Mouse (Mus musculus): ENCODE data around the gene Nip7. TPM values are rescaled to one million over a fixed set of nuclear protein-coding genes. Genes with fewer than 3 reads are reported as not detected.
A peak's percentile ranks its signal among the peaks of the same experiment; 100 is the strongest.

Nip7 gene
- polyA plus RNA-seq, 1 experiment from 2014 or later = 70.2 TPM

DNA sequence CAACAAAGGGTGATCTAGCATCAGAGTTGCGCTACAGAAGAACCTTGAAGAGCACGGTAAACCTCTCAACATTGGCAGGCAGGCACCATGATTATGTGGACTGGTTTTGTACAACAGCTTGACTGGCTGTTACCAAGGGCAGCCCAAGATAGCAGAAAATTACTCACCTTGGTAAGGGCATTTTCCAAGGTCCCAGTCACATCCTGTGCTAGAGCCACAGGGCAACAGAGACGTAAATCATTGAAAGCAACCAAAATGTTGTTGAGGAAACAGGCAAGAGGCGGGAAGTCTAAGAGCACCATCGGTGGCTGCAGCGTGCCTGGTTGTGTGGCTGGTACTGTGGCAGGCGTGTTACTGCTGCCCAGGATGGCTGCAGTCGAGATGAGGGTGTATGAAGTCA lies 4.6 kb upstream of the Nip7 start:
- ATAC-seq (ENCODE audit: low FRiP score) = no peak
- H3K4me3 ChIP-seq (replicated peaks; ENCODE audit: low read length) = no peak overlapping the region
- no peak overlapping the region for H3K9ac ChIP-seq
- WGBS = 99% methylated on average over 8 of the region's 8 CpGs
- no peaks in the 10 kb centered on the region for H3K27me3 ChIP-seq (ENCODE audit: control insufficient read depth, insufficient read depth, low read length)
- H3K36me3 ChIP-seq (replicated peaks; ENCODE audit: control insufficient read depth, insufficient read depth) = peaks cover 57% of the 10 kb centered on the region
- no peak overlapping the region for H3K4me2 ChIP-seq (replicated peaks)
- DNase-seq (ENCODE audit: low spot score) = no peak
- no peak overlapping the region for H3K27ac ChIP-seq
- H3K4me1 ChIP-seq (replicated peaks; ENCODE audit: control insufficient read depth, insufficient read depth, low read length) = peaks cover 25% of the 10 kb centered on the region; the same call in 1 of the 2 replicates
- no peaks in the 10 kb centered on the region for H3K9me3 ChIP-seq (ENCODE audit: control insufficient read depth, low read length)

DNA sequence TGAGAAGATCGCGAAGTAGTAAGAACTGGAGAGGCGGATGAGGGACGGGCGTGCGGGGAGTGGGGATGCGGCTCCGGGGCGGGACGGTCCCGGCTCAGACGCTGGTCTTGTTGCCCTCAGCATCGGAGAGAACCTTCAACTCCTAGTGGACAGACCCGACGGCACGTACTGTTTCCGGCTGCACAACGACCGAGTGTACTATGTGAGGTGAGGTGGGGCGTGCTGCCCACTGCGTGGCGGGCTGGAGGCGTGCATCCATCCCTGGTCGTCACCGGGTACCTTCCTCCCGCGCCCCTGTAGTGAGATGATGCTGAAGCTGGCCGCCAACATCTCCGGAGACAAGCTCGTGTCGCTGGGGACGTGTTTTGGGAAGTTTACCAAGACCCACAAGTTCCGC lies 294 bp downstream of the Nip7 start:
- peak overlapping the region; percentile 81 for H3K4me3 ChIP-seq (replicated peaks; ENCODE audit: low read length)
- peaks cover 50% of the 10 kb centered on the region for H3K36me3 ChIP-seq (replicated peaks; ENCODE audit: control insufficient read depth, insufficient read depth)
- peaks cover 16% of the 10 kb centered on the region for H3K4me1 ChIP-seq (replicated peaks; ENCODE audit: control insufficient read depth, insufficient read depth, low read length)
- peak overlapping the region; percentile 96 for H3K4me2 ChIP-seq (replicated peaks)
- WGBS = under 1% methylated on average over 33 of the region's 33 CpGs
- no peak overlapping the region; the same call in 1 of the 2 replicates for H3K27ac ChIP-seq
- no peak for DNase-seq (ENCODE audit: low spot score)
- no peaks in the 10 kb centered on the region for H3K9me3 ChIP-seq (ENCODE audit: control insufficient read depth, low read length)
- H3K9ac ChIP-seq = peak overlapping the region; percentile 89
- H3K27me3 ChIP-seq (ENCODE audit: control insufficient read depth, insufficient read depth, low read length) = no peaks in the 10 kb centered on the region
- ATAC-seq (ENCODE audit: low FRiP score) = peak; percentile 74

DNA sequence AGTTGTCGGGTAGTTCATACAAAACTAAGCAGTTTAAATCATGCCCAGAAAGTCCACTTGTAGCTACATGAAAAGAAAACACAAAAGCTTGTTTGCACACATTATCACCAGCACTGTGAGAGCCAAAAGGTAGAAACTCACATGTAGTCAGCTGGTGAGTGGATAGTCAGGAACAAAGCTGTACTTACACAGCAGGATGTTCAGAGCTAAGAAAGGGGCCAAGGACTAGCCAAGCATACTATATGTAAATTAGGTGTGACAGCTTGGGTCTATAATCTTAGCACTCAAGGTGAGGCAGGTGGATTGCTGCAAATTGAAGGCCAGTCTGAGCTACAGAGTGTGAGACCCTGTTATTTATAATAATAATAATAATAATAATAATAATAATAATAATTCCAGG lies 5.9 kb downstream of the Nip7 start:
- Histone ChIP-seq H3K9me3 (ENCODE audit: control insufficient read depth, low read length) (no peaks in the 10 kb centered on the region), H3K4me1 (replicated peaks; ENCODE audit: control insufficient read depth, insufficient read depth, low read length) (peaks cover 3% of the 10 kb centered on the region; the same call in 1 of the 2 replicates), H3K4me2 (replicated peaks) (no peak overlapping the region), H3K27ac (no peak overlapping the region), H3K9ac (no peak overlapping the region), H3K27me3 (ENCODE audit: control insufficient read depth, insufficient read depth, low read length) (no peaks in the 10 kb centered on the region), H3K4me3 (replicated peaks; ENCODE audit: low read length) (no peak overlapping the region), H3K36me3 (replicated peaks; ENCODE audit: control insufficient read depth, insufficient read depth) (peaks cover 22% of the 10 kb centered on the region)
- WGBS = 91% methylated on average over 1 of the region's 1 CpGs
- no peak for DNase-seq (ENCODE audit: low spot score)
- ATAC-seq (ENCODE audit: low FRiP score) = no peak

DNA sequence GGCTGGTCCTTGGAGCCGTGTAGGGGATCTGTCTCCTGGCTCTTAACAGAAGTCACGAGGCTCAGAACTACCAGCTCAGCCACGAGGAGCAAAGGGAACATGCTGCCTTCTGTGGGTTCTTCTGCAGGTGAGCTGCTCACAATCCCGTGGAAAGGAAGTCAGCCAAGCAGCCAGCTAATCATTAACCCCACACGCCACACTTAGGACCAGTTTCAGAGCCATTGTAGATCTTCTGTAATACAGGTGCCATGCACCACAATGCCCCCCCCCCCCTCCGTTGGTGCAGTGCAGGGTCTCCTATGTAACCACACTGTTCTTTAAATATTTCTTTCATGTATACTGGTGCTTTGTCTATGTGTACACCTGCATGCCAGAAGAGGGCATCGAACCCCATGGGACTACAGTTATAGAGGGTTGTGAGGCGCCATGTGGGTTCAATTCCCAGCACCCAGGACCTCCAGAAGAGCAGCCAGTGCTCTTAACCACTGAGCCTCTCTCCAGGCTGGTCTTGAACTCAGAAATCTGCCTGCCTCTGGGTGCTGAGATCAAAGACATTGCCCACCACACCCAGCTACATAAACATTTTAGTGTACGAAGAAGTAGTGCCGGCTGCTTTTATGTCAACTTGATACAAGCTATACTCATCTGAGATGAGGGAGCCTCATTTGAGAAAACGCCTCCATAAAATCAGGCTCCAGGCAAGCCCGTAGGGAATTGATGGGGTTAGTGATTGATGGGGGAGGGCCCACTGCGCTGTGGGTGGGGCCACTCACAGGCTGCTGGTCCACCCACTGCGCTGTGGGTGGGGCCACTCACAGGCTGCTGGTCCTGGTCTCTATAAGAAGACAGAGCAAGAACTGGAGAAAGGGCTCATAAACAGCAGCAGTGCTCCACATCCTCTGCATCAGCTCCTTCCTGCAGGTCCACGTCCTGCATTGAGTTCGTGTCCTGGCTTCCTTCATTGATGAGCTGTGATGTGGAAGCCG lies 9.1 kb downstream of the Nip7 start, which contains the start of gene Tmed6:
Gene Tmed6, minus strand, starts transcription at position 134 of the 986 bp plus-strand sequence.
- no peak within 1 kb of the TSS for H3K4me2 ChIP-seq (replicated peaks)
- ATAC-seq (ENCODE audit: low FRiP score) = no peak

DNA sequence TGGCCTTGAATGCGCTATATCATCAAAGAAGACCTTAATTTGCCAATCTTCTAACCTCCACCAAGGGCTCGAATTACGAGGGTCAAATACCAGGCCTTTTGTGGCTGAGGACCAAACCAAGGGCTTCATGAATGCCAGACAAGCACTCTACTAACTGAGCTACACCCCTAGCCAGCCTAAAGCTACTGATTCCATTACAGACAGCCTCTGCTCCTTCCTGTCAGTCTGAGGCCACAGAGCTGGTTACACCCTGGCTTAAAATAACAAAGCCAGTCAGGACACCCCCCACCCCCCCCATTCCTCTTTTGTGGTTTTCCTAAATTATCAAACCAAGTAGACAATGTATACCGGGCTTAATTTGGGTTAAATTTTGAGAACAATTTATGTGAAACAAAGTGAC lies 17.0 kb downstream of the Nip7 start:
- no peak for ATAC-seq (ENCODE audit: low FRiP score)
- H3K4me3 ChIP-seq (replicated peaks; ENCODE audit: low read length) = no peak overlapping the region
- H3K36me3 ChIP-seq (replicated peaks; ENCODE audit: control insufficient read depth, insufficient read depth) = peaks cover 95% of the 10 kb centered on the region
- no peaks in the 10 kb centered on the region for H3K9me3 ChIP-seq (ENCODE audit: control insufficient read depth, low read length)
- H3K27me3 ChIP-seq (ENCODE audit: control insufficient read depth, insufficient read depth, low read length) = no peaks in the 10 kb centered on the region
- no peak overlapping the region for H3K4me2 ChIP-seq (replicated peaks)
- WGBS = 92% methylated on average over 4 of the region's 4 CpGs
- no peak for DNase-seq (ENCODE audit: low spot score)
- no peaks in the 10 kb centered on the region for H3K4me1 ChIP-seq (replicated peaks; ENCODE audit: control insufficient read depth, insufficient read depth, low read length)
- no peak overlapping the region for H3K27ac ChIP-seq
- no peak overlapping the region for H3K9ac ChIP-seq

More for the DNA sequence above, 9.1 kb downstream of the Nip7 start, which contains the start of gene Tmed6:
- Histone ChIP-seq H3K27ac (no peak within 1 kb of the TSS), H3K27me3 (ENCODE audit: control insufficient read depth, insufficient read depth, low read length) (no peaks in the 10 kb centered on the region), H3K4me3 (replicated peaks; ENCODE audit: low read length) (no peak within 1 kb of the TSS), H3K4me1 (replicated peaks; ENCODE audit: control insufficient read depth, insufficient read depth, low read length) (no peaks in the 10 kb centered on the region), H3K9me3 (ENCODE audit: control insufficient read depth, low read length) (no peaks in the 10 kb centered on the region), H3K36me3 (replicated peaks; ENCODE audit: control insufficient read depth, insufficient read depth) (peaks cover 21% of the 10 kb centered on the region), H3K9ac (no peak within 1 kb of the TSS)
- no peak for DNase-seq (ENCODE audit: low spot score)
- WGBS = 69% methylated on average over 17 of the region's 17 CpGs

DNA sequence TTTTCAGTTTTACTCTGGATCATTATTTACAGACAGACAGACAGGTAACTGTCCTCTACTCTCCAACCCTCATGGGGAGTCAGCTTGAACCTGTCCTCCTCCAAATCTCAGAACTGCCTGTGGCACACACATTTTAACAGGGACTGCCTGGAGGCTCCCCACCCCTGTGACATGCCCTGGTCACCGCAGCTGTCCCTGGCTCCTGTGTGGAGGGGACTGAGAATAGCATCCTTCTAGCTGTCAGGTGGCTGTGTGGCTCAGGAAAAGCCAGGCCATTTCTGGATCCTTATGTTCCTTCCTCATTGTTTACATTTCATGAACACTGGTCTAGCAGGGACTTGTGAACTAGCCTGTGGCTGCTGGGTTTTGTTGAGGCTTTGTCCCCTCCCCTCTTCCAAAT lies 17.5 kb downstream of the Nip7 start:
- ATAC-seq (ENCODE audit: low FRiP score) = no peak
- Histone ChIP-seq H3K27ac (no peak overlapping the region), H3K4me2 (replicated peaks) (no peak overlapping the region), H3K4me1 (replicated peaks; ENCODE audit: control insufficient read depth, insufficient read depth, low read length) (no peaks in the 10 kb centered on the region), H3K36me3 (replicated peaks; ENCODE audit: control insufficient read depth, insufficient read depth) (peaks cover 97% of the 10 kb centered on the region), H3K4me3 (replicated peaks; ENCODE audit: low read length) (no peak overlapping the region), H3K9ac (no peak overlapping the region), H3K9me3 (ENCODE audit: control insufficient read depth, low read length) (no peaks in the 10 kb centered on the region), H3K27me3 (ENCODE audit: control insufficient read depth, insufficient read depth, low read length) (no peaks in the 10 kb centered on the region)
- WGBS = 87% methylated on average over 1 of the region's 1 CpGs
- DNase-seq (ENCODE audit: low spot score) = no peak

DNA sequence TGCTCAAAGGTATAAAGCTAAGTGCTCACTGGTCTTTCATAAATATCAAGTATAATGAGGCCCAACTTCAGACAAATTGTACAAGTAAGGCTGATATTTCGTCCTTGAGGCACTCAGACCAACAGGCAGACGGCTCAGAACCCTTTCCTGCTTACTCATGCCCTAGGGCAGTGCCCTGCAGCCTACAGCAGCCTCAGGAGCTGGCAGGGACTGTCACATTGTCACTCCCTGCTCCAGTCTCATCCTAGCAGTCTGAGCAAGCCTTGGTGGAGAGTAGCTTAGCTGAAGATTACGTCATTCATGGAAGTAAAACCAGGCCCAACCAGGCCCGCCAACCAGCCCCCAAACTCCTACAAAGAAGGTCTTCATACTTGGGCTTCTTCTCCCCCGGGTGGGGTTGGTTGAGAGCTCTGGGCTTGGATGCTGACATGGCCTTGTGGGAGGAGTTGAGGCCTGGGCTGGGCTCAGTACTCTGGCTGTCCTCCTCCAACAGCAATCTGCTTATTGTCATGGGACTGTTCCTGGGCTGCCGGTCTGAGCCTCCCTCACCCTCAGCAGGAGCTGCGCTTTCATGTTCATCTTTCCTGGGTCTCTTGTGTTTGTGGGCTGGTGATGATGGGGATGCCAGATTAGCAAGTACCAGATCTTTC lies 19.7 kb downstream of the Nip7 start:
- WGBS = 97% methylated on average over 7 of the region's 7 CpGs
- DNase-seq (ENCODE audit: low spot score) (no peak), ATAC-seq (ENCODE audit: low FRiP score) (no peak)
- Histone ChIP-seq H3K4me1 (replicated peaks; ENCODE audit: control insufficient read depth, insufficient read depth, low read length) (no peaks in the 10 kb centered on the region), H3K27me3 (ENCODE audit: control insufficient read depth, insufficient read depth, low read length) (no peaks in the 10 kb centered on the region), H3K4me2 (replicated peaks) (no peak overlapping the region), H3K4me3 (replicated peaks; ENCODE audit: low read length) (no peak overlapping the region), H3K36me3 (replicated peaks; ENCODE audit: control insufficient read depth, insufficient read depth) (peaks cover 99% of the 10 kb centered on the region), H3K27ac (no peak overlapping the region), H3K9me3 (ENCODE audit: control insufficient read depth, low read length) (no peaks in the 10 kb centered on the region), H3K9ac (no peak overlapping the region)

DNA sequence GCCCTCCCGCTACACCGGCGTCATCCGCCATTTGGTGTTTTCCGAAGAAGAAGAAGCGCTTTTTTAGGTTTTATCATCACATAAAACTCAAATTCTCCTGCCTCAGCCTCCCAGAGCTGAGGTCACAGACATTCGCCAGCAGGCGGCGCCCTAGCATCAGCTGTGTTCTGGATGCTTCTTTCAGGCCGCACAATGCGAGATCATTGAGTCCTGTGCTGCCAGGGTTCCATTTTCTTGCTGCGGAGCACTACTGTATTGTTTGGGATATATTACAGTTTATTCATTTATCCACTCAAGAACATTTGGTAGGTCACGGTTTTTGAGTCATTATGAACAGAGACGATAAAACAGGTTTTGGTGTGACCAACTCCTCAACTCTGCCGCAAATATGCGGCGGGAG lies 28.7 kb downstream of the Nip7 start:
- no peaks in the 10 kb centered on the region for H3K4me1 ChIP-seq (replicated peaks; ENCODE audit: control insufficient read depth, insufficient read depth, low read length)
- H3K9me3 ChIP-seq (ENCODE audit: control insufficient read depth, low read length) = no peaks in the 10 kb centered on the region
- H3K4me3 ChIP-seq (replicated peaks; ENCODE audit: low read length) = no peak overlapping the region
- ATAC-seq (ENCODE audit: low FRiP score) (no peak), DNase-seq (ENCODE audit: low spot score) (no peak)
- WGBS = 97% methylated on average over 17 of the region's 17 CpGs
- H3K4me2 ChIP-seq (replicated peaks) = no peak overlapping the region
- H3K27ac ChIP-seq = no peak overlapping the region
- H3K27me3 ChIP-seq (ENCODE audit: control insufficient read depth, insufficient read depth, low read length) = no peaks in the 10 kb centered on the region
- H3K36me3 ChIP-seq (replicated peaks; ENCODE audit: control insufficient read depth, insufficient read depth) = peaks cover 76% of the 10 kb centered on the region
- H3K9ac ChIP-seq = no peak overlapping the region

DNA sequence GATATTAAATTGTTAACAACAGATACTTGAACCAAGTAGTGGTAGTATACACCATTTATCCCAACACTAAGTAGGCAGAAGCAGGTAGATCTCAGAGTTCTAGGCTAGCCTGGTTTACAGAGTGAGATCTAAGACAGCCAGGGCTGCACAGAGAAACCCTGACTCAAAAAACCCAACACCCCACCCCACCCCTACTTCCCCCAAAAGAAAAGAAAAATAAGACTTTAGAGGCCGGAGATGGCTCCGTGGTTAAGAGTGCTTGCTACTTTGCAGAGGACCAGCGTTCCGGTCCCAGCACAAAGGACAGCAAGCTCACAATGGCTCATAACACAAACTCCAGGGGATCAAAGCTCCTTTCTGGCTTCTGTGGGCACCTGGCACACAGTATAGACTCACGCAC lies 29.3 kb downstream of the Nip7 start:
- Histone ChIP-seq H3K9ac (no peak overlapping the region), H3K27ac (no peak overlapping the region), H3K4me1 (replicated peaks; ENCODE audit: control insufficient read depth, insufficient read depth, low read length) (no peaks in the 10 kb centered on the region), H3K9me3 (ENCODE audit: control insufficient read depth, low read length) (no peaks in the 10 kb centered on the region), H3K27me3 (ENCODE audit: control insufficient read depth, insufficient read depth, low read length) (no peaks in the 10 kb centered on the region), H3K4me2 (replicated peaks) (no peak overlapping the region), H3K4me3 (replicated peaks; ENCODE audit: low read length) (no peak overlapping the region), H3K36me3 (replicated peaks; ENCODE audit: control insufficient read depth, insufficient read depth) (peaks cover 76% of the 10 kb centered on the region)
- over 99% methylated on average over 5 of the region's 5 CpGs for WGBS
- DNase-seq (ENCODE audit: low spot score) = no peak
- ATAC-seq (ENCODE audit: low FRiP score) = no peak
